Mouse (Mus musculus) hindbrain, embryonic 13.5 days (tissue): ENCODE measurements around the gene Cep164. TPM values are rescaled to one million over a fixed set of nuclear protein-coding genes. Genes with fewer than 3 reads are reported as not detected.

Experiments used
- ATAC-seq: fragments of 200-750 bp; cut with Nextera tagmentation; 2 replicates; pipeline ENCODE4 v1.8.0; 2017; ENCODE audit warnings: moderate TSS enrichment; ENCODE audit not compliant: low FRiP score
- H3K27ac ChIP-seq: fragments of 300-500 bp; sonication (generic); 2 replicates; pipeline ENCODE4 v1.5.1; 2015; ENCODE audit warnings: inconsistent platforms, mild to moderate bottlenecking, moderate library complexity
- H3K27me3 ChIP-seq: fragments of 300-500 bp; sonication (generic); 2 replicates; pipeline ENCODE4 v1.6.1; 2015; ENCODE audit warnings: mild to moderate bottlenecking, inconsistent platforms
- H3K36me3 ChIP-seq: fragments of 300-500 bp; sonication (generic); 2 replicates; pipeline ENCODE4 v1.6.1; 2015; ENCODE audit warnings: mild to moderate bottlenecking, inconsistent platforms
- H3K4me1 ChIP-seq: fragments of 300-500 bp; sonication (generic); replicated peaks from 2 replicates; pipeline ENCODE4 v1.6.1; 2015; ENCODE audit warnings: inconsistent platforms
- H3K4me2 ChIP-seq: fragments of 300-500 bp; sonication (generic); 2 replicates; pipeline ENCODE4 v1.6.1; 2015; ENCODE audit warnings: inconsistent platforms, mild to moderate bottlenecking, moderate library complexity
- H3K4me3 ChIP-seq: fragments of 300-500 bp; sonication (generic); 2 replicates; pipeline ENCODE4 v1.5.1; 2015; ENCODE audit warnings: mild to moderate bottlenecking, inconsistent platforms
- H3K9ac ChIP-seq: fragments of 300-500 bp; sonication (generic); 2 replicates; pipeline ENCODE4 v1.6.1; 2015; ENCODE audit warnings: mild to moderate bottlenecking, inconsistent platforms
- H3K9me3 ChIP-seq: fragments of 300-500 bp; sonication (generic); 2 replicates; pipeline ENCODE4 v1.6.1; 2016; ENCODE audit warnings: inconsistent platforms
- WGBS: fragments of 180-500 bp; shearing (Covaris S2); methylation state at CpG from one replicate; pipeline ENCODE4 v1.1.7; 2015; 5-methylcytosine and 5-hydroxymethylcytosine counted together
- polyA plus RNA-seq: library from polyadenylated mRNA; unstranded; fragments of >200 nt; fragmentation: Nextera tagmentation; extraction: Ambion mirVana; gene quantifications from 2 replicates; pipeline ENCODE4 v1.2.1, GENCODE M21; 2015

Gene Cep164
- polyA plus RNA-seq, 1 experiment from 2014 or later, result 12.4 TPM

DNA sequence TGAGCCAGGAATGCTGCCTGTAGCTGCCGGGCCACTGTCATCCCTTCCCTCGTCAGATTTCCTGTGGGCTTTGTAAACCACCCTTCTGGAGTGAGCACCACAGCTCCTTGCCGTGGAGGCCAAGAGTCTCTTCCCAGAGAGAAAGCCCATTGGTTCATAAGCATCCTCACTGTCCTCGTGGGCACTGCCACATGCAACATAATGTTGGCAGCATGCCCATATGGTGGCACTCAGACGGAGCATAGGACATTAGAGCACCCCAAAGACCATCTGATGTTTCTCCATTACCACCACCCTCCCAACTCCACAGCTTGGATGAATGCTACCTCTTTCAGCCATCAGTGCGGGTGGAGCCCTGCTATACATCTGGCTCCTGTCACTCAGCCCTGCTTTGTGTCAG, 95.2 kb downstream of the Cep164 start:
- Histone ChIP-seq H3K9me3 (no peaks in the 10 kb centered on the region), H3K36me3 (0 out of 2 replicates have a peak, but pooled peaks cover 2% of the 10 kb centered on the region), H3K4me2 (no peak overlapping the region), H3K9ac (no peak overlapping the region), H3K4me1 (no peaks in the 10 kb centered on the region; the same call in 1 of the 2 replicates), H3K27ac (no peak overlapping the region; the same call in 1 of the 2 replicates), H3K4me3 (no peak overlapping the region), H3K27me3 (0 out of 2 replicates have a peak, but pooled peaks cover 3% of the 10 kb centered on the region)
- no peak for ATAC-seq
- 63% methylated on average over 6 of the region's 6 CpGs for WGBS

DNA sequence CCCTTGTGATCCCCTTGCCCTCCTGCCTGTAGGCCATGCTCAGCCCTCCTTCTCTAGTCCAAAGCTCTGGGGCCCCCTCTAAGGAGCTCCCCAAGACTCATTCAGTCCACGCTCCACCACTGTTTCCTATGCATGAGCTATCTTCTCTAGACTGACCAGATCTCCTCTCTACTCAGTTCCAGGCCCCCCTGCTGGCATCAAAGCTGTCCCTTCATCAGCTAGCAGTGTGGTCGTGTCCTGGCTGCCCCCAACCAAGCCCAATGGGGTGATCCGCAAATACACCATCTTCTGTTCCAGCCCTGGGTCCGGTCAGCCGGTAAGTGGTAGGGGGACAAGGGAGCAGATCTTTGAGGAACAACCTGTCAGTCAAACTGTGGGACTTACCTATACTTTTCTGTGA, 96.6 kb downstream of the Cep164 start:
- WGBS, result 85% methylated on average over 5 of the region's 5 CpGs
- no peak overlapping the region for H3K9ac ChIP-seq
- 0 out of 2 replicates have a peak, but pooled peaks cover 3% of the 10 kb centered on the region for H3K27me3 ChIP-seq
- no peaks in the 10 kb centered on the region; the same call in 1 of the 2 replicates for H3K4me1 ChIP-seq
- H3K27ac ChIP-seq, result no peak overlapping the region
- no peak for ATAC-seq
- no peak overlapping the region for H3K4me3 ChIP-seq
- no peak overlapping the region for H3K4me2 ChIP-seq
- 0 out of 2 replicates have a peak, but pooled peaks cover 2% of the 10 kb centered on the region for H3K36me3 ChIP-seq
- no peaks in the 10 kb centered on the region for H3K9me3 ChIP-seq

DNA sequence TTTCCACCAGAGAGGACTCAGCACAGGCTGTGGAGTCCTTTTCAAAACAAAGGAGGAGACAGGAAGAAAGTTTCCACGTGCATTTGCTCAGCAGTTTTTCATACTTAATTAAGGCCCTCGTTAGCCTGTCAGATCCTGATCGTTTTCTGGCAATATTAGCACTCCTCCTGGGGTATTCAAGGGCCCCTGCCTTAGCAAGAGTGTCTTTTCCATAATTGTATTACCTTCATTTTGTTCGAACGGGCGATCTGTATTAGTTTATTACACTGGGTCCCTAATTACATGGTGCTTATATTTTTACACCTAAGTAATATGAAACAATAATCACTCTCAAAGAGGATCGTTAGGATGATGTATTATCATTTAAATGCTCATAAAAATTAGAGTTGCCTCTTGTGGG, 108.5 kb downstream of the Cep164 start:
- Histone ChIP-seq H3K4me2 (no peak overlapping the region), H3K9me3 (no peaks in the 10 kb centered on the region), H3K4me3 (no peak overlapping the region), H3K4me1 (0 out of 2 replicates have a peak, but pooled peaks cover 3% of the 10 kb centered on the region), H3K9ac (no peak overlapping the region), H3K27me3 (no peaks in the 10 kb centered on the region), H3K36me3 (peaks cover 34% of the 10 kb centered on the region), H3K27ac (no peak overlapping the region)
- ATAC-seq, result 0 out of 2 replicates have a peak, but pooled peaks have one; percentile 46
- WGBS, result 63% methylated on average over 7 of the region's 7 CpGs

Other genes starting within 250 kb of the Cep164 start
- gene Bace1, start 9.9 kb upstream of the Cep164 start, polyA plus RNA-seq, result 46.4 and 50.3 TPM in 2 replicates
- gene Pcsk7, start 77.8 kb upstream of the Cep164 start, polyA plus RNA-seq, result 24.0 and 28.8 TPM in 2 replicates
- 106 and 110 TPM in 2 replicates for gene Rnf214, start 78.2 kb upstream of the Cep164 start, polyA plus RNA-seq
- gene Tagln, start 107.4 kb upstream of the Cep164 start, polyA plus RNA-seq, result 7.9 and 8.6 TPM in 2 replicates
- 36.6 and 37.6 TPM in 2 replicates for gene Sidt2, start 126.6 kb upstream of the Cep164 start, polyA plus RNA-seq
- gene Pafah1b2, start 184.0 kb upstream of the Cep164 start, polyA plus RNA-seq, result 301 and 314 TPM in 2 replicates
- 5.5 and 5.6 TPM in 2 replicates for gene Sik3, start 184.1 kb upstream of the Cep164 start, polyA plus RNA-seq